Mouse (Mus musculus) left cerebral cortex, adult 8-10 months (tissue): Measurements from ENCODE around the gene Nsl1. TPM values are rescaled to one million over a fixed set of nuclear protein-coding genes. Genes with fewer than 3 reads are reported as not detected.

Experiments
- DNase-seq, 2 experiments: peaks; one replicate each; pipeline ENCODE4 v3.0.0; 2022; ENCODE audit warnings: low spot score in 2 of 2
- total RNA-seq, 4 experiments: library from RNA; stranded (reverse); gene quantifications; 2 replicates each; pipeline ENCODE4 v1.2.4; 2022

The Nsl1 gene
- total RNA-seq, 4 experiments from 2014 or later, result 0.37 to 1.3 (median 0.55) TPM

- DNase-seq, result no peak
Measured at GRCm38 (mm10) chr1:191132934-191133333, 70.1 kb downstream of the Nsl1 start.

- DNase-seq, result no peak
Measured at GRCm38 (mm10) chr1:191135406-191135805, 72.6 kb downstream of the Nsl1 start.

Other genes starting within 250 kb of the Nsl1 start
- 100 to 1,000 TPM; 112 to 133 (median 128) TPM for gene Rps6kc1, start 151.2 kb upstream of the Nsl1 start, total RNA-seq
- 10 to 100 TPM; 56.3 to 64.7 (median 57.9) TPM for gene Angel2, start 137.9 kb upstream of the Nsl1 start, total RNA-seq
- 1 to 10 TPM; 2.0 to 3.0 (median 2.6) TPM for gene Vash2, start 83.7 kb upstream of the Nsl1 start, total RNA-seq
- 10 to 100 TPM; 12.5 to 15.3 (median 14.3) TPM for gene Flvcr1, start 36.9 kb upstream of the Nsl1 start, total RNA-seq
- gene Spata45, start 26.4 kb upstream of the Nsl1 start, total RNA-seq, result not detected
- gene Tatdn3, start 80 bp upstream of the Nsl1 start, total RNA-seq, result 10 to 100 TPM; 28.7 to 35.8 (median 31.9) TPM
- gene Batf3, start 34.8 kb downstream of the Nsl1 start, total RNA-seq, result 1 to 10 TPM in 3 of 4 experiments, under 1 TPM in 1; 0.89 to 5.4 (median 3.9) TPM
- gene Fam71a, start 101.8 kb downstream of the Nsl1 start, total RNA-seq, result not detected
- gene Atf3, start 155.0 kb downstream of the Nsl1 start, total RNA-seq, result 1 to 10 TPM; 1.0 to 4.6 (median 2.5) TPM